Comparison of ENCODE assay signal across 8 mouse cellular contexts in genomic region chr3:115711924-115712807, GRCm38 (mm10). TPM values are rescaled to one million over a fixed set of nuclear protein-coding genes. Genes with fewer than 3 reads are reported as not detected.
DNase-seq lines count a peak whose midpoint lies in the region; ATAC-seq lines count a peak whose summit lies in the region.

No protein-coding gene starts in this region.

- H3K9me3 ChIP-seq in neural tube, embryonic 12.5 days, result no peaks in the 10 kb centered on the region
- H3K9me3 ChIP-seq in limb, embryonic 13.5 days, result no peaks in the 10 kb centered on the region
- no peaks in the 10 kb centered on the region for H3K9me3 ChIP-seq in stomach, embryonic 16.5 days (replicated peaks; ENCODE audit: control insufficient read depth, low read length)

- peak overlapping the region; percentile 80 for H3K4me2 ChIP-seq in neural tube, embryonic 12.5 days (replicated peaks)
- peak overlapping the region; percentile 87 for H3K4me2 ChIP-seq in limb, embryonic 13.5 days (replicated peaks)
- peak overlapping the region; percentile 88; the same call in 1 of the 2 replicates for H3K4me2 ChIP-seq in stomach, embryonic 16.5 days (ENCODE audit: low read depth, low read length)

- DNase-seq in adrenal gland, adult (ENCODE audit: inconsistent age in 2 of 2, low spot score in 1 of 2), result peak; percentile 7 to 30
- no peak for DNase-seq in adrenal gland, adult 8-10 months
- no peak for DNase-seq in neural tube, embryonic 10.5 days (ENCODE audit: extremely low spot score, low spot score)
- no peak for DNase-seq in embryo, embryonic 9.5 days (ENCODE audit: extremely low spot score)
- DNase-seq in adipocyte (ENCODE audit: low spot score), result no peak

- peaks cover 7% of the 10 kb centered on the region for H3K27me3 ChIP-seq in neural tube, embryonic 12.5 days (replicated peaks)
- no peaks in the 10 kb centered on the region for H3K27me3 ChIP-seq in limb, embryonic 13.5 days
- no peaks in the 10 kb centered on the region for H3K27me3 ChIP-seq in stomach, embryonic 16.5 days (ENCODE audit: control insufficient read depth, insufficient read depth, low read length)

- H3K36me3 ChIP-seq in neural tube, embryonic 12.5 days, result peaks cover 4% of the 10 kb centered on the region
- H3K36me3 ChIP-seq in limb, embryonic 13.5 days, result peaks cover 21% of the 10 kb centered on the region
- H3K36me3 ChIP-seq in stomach, embryonic 16.5 days (ENCODE audit: control insufficient read depth, insufficient read depth, low read length), result no peaks in the 10 kb centered on the region

- H3K4me3 ChIP-seq in neural tube, embryonic 12.5 days, result no peak overlapping the region
- peak overlapping the region; percentile 61 for H3K4me3 ChIP-seq in limb, embryonic 13.5 days
- H3K4me3 ChIP-seq in stomach, embryonic 16.5 days (replicated peaks; ENCODE audit: low read length), result peak overlapping the region; percentile 73; the same call in 1 of the 2 replicates

- no peak overlapping the region for H3K9ac ChIP-seq in neural tube, embryonic 12.5 days
- no peak overlapping the region for H3K9ac ChIP-seq in limb, embryonic 13.5 days
- H3K9ac ChIP-seq in stomach, embryonic 16.5 days (ENCODE audit: low read length), result peak overlapping the region; percentile 49

- H3K4me1 ChIP-seq in neural tube, embryonic 12.5 days, result peaks cover 15% of the 10 kb centered on the region
- H3K4me1 ChIP-seq in limb, embryonic 13.5 days, result peaks cover 31% of the 10 kb centered on the region
- H3K4me1 ChIP-seq in stomach, embryonic 16.5 days (ENCODE audit: control insufficient read depth, insufficient read depth, low read length), result peaks cover 9% of the 10 kb centered on the region; the same call in 1 of the 2 replicates

- ATAC-seq in neural tube, embryonic 12.5 days (ENCODE audit: low FRiP score, low read depth), result no peak
- no peak for ATAC-seq in limb, embryonic 13.5 days (ENCODE audit: low FRiP score, low read depth)
- no peak for ATAC-seq in stomach, embryonic 16.5 days (ENCODE audit: insufficient read depth, low FRiP score)

- no peak overlapping the region for H3K27ac ChIP-seq in neural tube, embryonic 12.5 days
- H3K27ac ChIP-seq in limb, embryonic 13.5 days, result no peak overlapping the region
- no peak overlapping the region for H3K27ac ChIP-seq in stomach, embryonic 16.5 days (ENCODE audit: low read length)

- WGBS in neural tube, embryonic 12.5 days, result 92% methylated on average over 27 of the region's 27 CpGs
- 88% methylated on average over 27 of the region's 27 CpGs for WGBS in limb, embryonic 13.5 days
- WGBS in stomach, embryonic 16.5 days, result 87% methylated on average over 27 of the region's 27 CpGs

RNA-seq across cellular contexts. Expression of gene S1pr1, which starts 2.7 kb away (rescaled TPM):
- 10 to 100 TPM; 14.7 to 17.5 (median 15.3) TPM for total RNA-seq in adrenal gland, adult 8-10 months (2022)
- 18.8 and 18.9 TPM in 2 replicates for polyA plus RNA-seq in neural tube, embryonic 12.5 days (2016; fragmentation: Nextera tagmentation; extraction: Ambion mirVana)
- 23.4 and 23.9 TPM in 2 replicates for polyA plus RNA-seq in limb, embryonic 13.5 days (2015; fragmentation: Nextera tagmentation; extraction: Ambion mirVana)
- 17.3 and 18.8 TPM in 2 replicates for polyA plus RNA-seq in stomach, embryonic 16.5 days (2015; fragmentation: Nextera tagmentation; extraction: Ambion mirVana)

Comparison
In these comparisons a context has a peak if more than half of its experiments do, and no peak if none do; other contexts are left out.
1. DNase-seq: peak in adrenal gland, adult (2 of 2); none in adrenal gland, adult 8-10 months (single experiment), neural tube, embryonic 10.5 days (single experiment), embryo, embryonic 9.5 days (single experiment) and adipocyte (single experiment).
2. Peak in every context shown above with its lines, with median percentiles within 50 percentile points of each other: H3K4me2 ChIP-seq.